7 mouse cellular contexts compared by ENCODE assay signal in the genomic region with DNA sequence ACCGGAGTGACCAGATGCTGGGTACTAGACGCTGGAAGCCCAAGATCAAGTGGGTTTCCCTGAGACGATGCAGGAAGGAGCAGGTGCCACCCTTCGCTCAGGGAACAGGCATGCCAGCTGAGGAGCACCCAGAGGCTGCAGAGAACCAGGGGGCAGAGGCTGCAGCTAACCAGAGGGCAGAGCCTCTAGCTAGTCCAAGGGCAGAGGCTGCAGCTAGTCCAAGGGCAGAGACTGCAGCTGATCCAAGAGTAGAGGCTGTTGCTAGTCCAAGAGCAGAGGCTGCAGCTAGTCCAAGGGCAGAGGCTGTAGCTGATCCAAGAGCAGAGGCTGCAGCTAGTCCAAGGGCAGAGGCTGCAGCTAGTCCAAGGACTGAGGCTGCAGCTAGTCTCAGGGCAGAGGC. TPM values are rescaled to one million over a fixed set of nuclear protein-coding genes. Genes with fewer than 3 reads are reported as not detected.
DNase-seq lines count a peak whose midpoint lies in the region; ATAC-seq and TF ChIP-seq lines count a peak whose summit lies in the region.

No protein-coding gene starts in this region.

- peaks cover 19% of the 10 kb centered on the region for H3K4me1 ChIP-seq in lung, postnatal 0 days (ENCODE audit: insufficient read depth, low read depth, low read length)
- H3K4me1 ChIP-seq in forebrain, postnatal 0 days (ENCODE audit: insufficient read depth) = peaks cover 9% of the 10 kb centered on the region; the same call in 1 of the 2 replicates
- peaks cover 67% of the 10 kb centered on the region for H3K4me1 ChIP-seq in limb, embryonic 15.5 days
- H3K4me1 ChIP-seq in stomach, embryonic 14.5 days (ENCODE audit: control insufficient read depth, insufficient read depth, low read length) = peaks cover 41% of the 10 kb centered on the region

- H3K36me3 ChIP-seq in lung, postnatal 0 days (ENCODE audit: insufficient read depth, low read length) = 0 out of 2 replicates have a peak, but pooled peaks cover 2% of the 10 kb centered on the region
- no peaks in the 10 kb centered on the region for H3K36me3 ChIP-seq in forebrain, postnatal 0 days (ENCODE audit: insufficient read depth)
- peaks cover 34% of the 10 kb centered on the region for H3K36me3 ChIP-seq in limb, embryonic 15.5 days
- H3K36me3 ChIP-seq in stomach, embryonic 14.5 days (ENCODE audit: control insufficient read depth, insufficient read depth, low read length) = peaks cover 27% of the 10 kb centered on the region; the same call in 1 of the 2 replicates

- DNase-seq in lung, postnatal 0 days (ENCODE audit: low spot score) = no peak
- DNase-seq in lung, postnatal 36 days = no peak
- DNase-seq in forebrain, postnatal 0 days = no peak
- no peak for DNase-seq in adrenal gland, postnatal 25 days

- no peak for ATAC-seq in lung, postnatal 0 days
- ATAC-seq in forebrain, postnatal 0 days = no peak
- ATAC-seq in limb, embryonic 15.5 days (ENCODE audit: insufficient number of reproducible peaks, low FRiP score, low TSS enrichment, low read depth) = no peak
- no peak for ATAC-seq in stomach, embryonic 14.5 days (ENCODE audit: insufficient number of reproducible peaks, insufficient read depth, low FRiP score, low read depth)
- no peak for ATAC-seq in megakaryocyte-erythroid progenitor cell, adult 5-6 weeks (replicated peaks; ENCODE audit: low FRiP score, low TSS enrichment, poor library complexity, severe bottlenecking)

- peak overlapping the region; percentile 51 for H3K4me3 ChIP-seq in lung, postnatal 0 days (ENCODE audit: low read depth, low read length)
- no peak overlapping the region for H3K4me3 ChIP-seq in forebrain, postnatal 0 days (ENCODE audit: low read depth, low read length)
- H3K4me3 ChIP-seq in limb, embryonic 15.5 days = peak overlapping the region; percentile 65
- peak overlapping the region; percentile 82 for H3K4me3 ChIP-seq in stomach, embryonic 14.5 days (ENCODE audit: low read depth, low read length)

- no peak overlapping the region for H3K27ac ChIP-seq in lung, postnatal 0 days (ENCODE audit: low read length)
- H3K27ac ChIP-seq in forebrain, postnatal 0 days (ENCODE audit: low read depth, low read length) = no peak overlapping the region
- H3K27ac ChIP-seq in limb, embryonic 15.5 days = 0 out of 2 replicates have a peak overlapping the region, but pooled peaks have one; percentile 17
- H3K27ac ChIP-seq in stomach, embryonic 14.5 days (ENCODE audit: low read length) = no peak overlapping the region

- H3K27me3 ChIP-seq in lung, postnatal 0 days (replicated peaks; ENCODE audit: insufficient read depth, low read length) = no peaks in the 10 kb centered on the region
- H3K27me3 ChIP-seq in forebrain, postnatal 0 days (ENCODE audit: insufficient read depth, low read length) = no peaks in the 10 kb centered on the region
- no peaks in the 10 kb centered on the region for H3K27me3 ChIP-seq in limb, embryonic 15.5 days
- no peaks in the 10 kb centered on the region for H3K27me3 ChIP-seq in stomach, embryonic 14.5 days (ENCODE audit: control insufficient read depth, insufficient read depth, low read length)

- TF ChIP-seq EP300 in lung, postnatal 0 days (IDR thresholded peaks at IDR 0.05) = no peak

- H3K9me3 ChIP-seq in lung, postnatal 0 days (ENCODE audit: low read length) = no peaks in the 10 kb centered on the region
- no peaks in the 10 kb centered on the region for H3K9me3 ChIP-seq in forebrain, postnatal 0 days (ENCODE audit: low read length)
- H3K9me3 ChIP-seq in limb, embryonic 15.5 days = no peaks in the 10 kb centered on the region
- no peaks in the 10 kb centered on the region for H3K9me3 ChIP-seq in stomach, embryonic 14.5 days (ENCODE audit: control insufficient read depth, low read depth, low read length)

- 61% methylated on average over 4 of the region's 4 CpGs for WGBS in lung, postnatal 0 days
- 76% methylated on average over 4 of the region's 4 CpGs for WGBS in forebrain, postnatal 0 days
- 76% methylated on average over 4 of the region's 4 CpGs for WGBS in limb, embryonic 15.5 days
- 74% methylated on average over 4 of the region's 4 CpGs for WGBS in stomach, embryonic 14.5 days

- no peak overlapping the region for H3K9ac ChIP-seq in lung, postnatal 0 days (replicated peaks; ENCODE audit: low read depth)
- H3K9ac ChIP-seq in forebrain, postnatal 0 days = no peak overlapping the region
- peak overlapping the region; percentile 69; the same call in 1 of the 2 replicates for H3K9ac ChIP-seq in limb, embryonic 15.5 days
- H3K9ac ChIP-seq in stomach, embryonic 14.5 days (replicated peaks; ENCODE audit: low read depth, low read length) = peak overlapping the region; percentile 80; the same call in 1 of the 2 replicates

- no peak for TF ChIP-seq CTCF in lung, postnatal 0 days (IDR thresholded peaks at IDR 0.05)
- TF ChIP-seq CTCF in forebrain, postnatal 0 days (IDR thresholded peaks at IDR 0.05; ENCODE audit: low read depth) = no peak

- peak overlapping the region; percentile 78 for H3K4me2 ChIP-seq in lung, postnatal 0 days (replicated peaks; ENCODE audit: low read depth, low read length)
- peak overlapping the region; percentile 44; the same call in 1 of the 2 replicates for H3K4me2 ChIP-seq in forebrain, postnatal 0 days (ENCODE audit: low read depth)
- peak overlapping the region; percentile 72 for H3K4me2 ChIP-seq in limb, embryonic 15.5 days
- peak overlapping the region; percentile 73 for H3K4me2 ChIP-seq in stomach, embryonic 14.5 days (replicated peaks; ENCODE audit: low read depth, low read length)

RNA-seq across cellular contexts. Expression of a gene that starts 2.8 kb away (rescaled TPM):
- polyA plus RNA-seq in lung, postnatal 0 days (2015; fragmentation: Nextera tagmentation; extraction: Ambion mirVana) = 7.8 and 8.0 TPM in 2 replicates
- 4.0 and 5.2 TPM in 2 replicates for total RNA-seq in forebrain, postnatal 0 days (2014; rRNA removed)
- 1.5 and 2.0 TPM in 2 replicates for polyA plus RNA-seq in forebrain, postnatal 0 days (2015; fragmentation: Nextera tagmentation; extraction: Ambion mirVana)
- polyA plus RNA-seq in limb, embryonic 15.5 days (2015; fragmentation: Nextera tagmentation; extraction: Ambion mirVana) = 19.1 and 40.8 TPM in 2 replicates
- 18.7 and 22.3 TPM in 2 replicates for polyA plus RNA-seq in stomach, embryonic 14.5 days (2014; fragmentation: Nextera tagmentation; extraction: Ambion mirVana)
- 19.7 and 26.0 TPM in 2 replicates for total RNA-seq in adrenal gland, postnatal 25 days (2021)
- 0.79 and 2.7 TPM in 2 replicates for total RNA-seq in megakaryocyte-erythroid progenitor cell, adult 5-6 weeks (2014; fragmentation: Nextera tagmentation)
- 1.1 and 5.3 TPM in 2 replicates for total RNA-seq in megakaryocyte-erythroid progenitor cell, adult 5-6 weeks (2017)

RNA-seq across cellular contexts. Expression of a gene that starts 12.5 kb away (rescaled TPM):
- polyA plus RNA-seq in lung, postnatal 0 days (2015; fragmentation: Nextera tagmentation; extraction: Ambion mirVana) = 0.02 and 0.04 TPM in 2 replicates
- total RNA-seq in forebrain, postnatal 0 days (2014; rRNA removed) = 34.9 and 40.0 TPM in 2 replicates
- 4.0 and 5.9 TPM in 2 replicates for polyA plus RNA-seq in forebrain, postnatal 0 days (2015; fragmentation: Nextera tagmentation; extraction: Ambion mirVana)
- 0.14 and 0.20 TPM in 2 replicates for polyA plus RNA-seq in limb, embryonic 15.5 days (2015; fragmentation: Nextera tagmentation; extraction: Ambion mirVana)
- polyA plus RNA-seq in stomach, embryonic 14.5 days (2014; fragmentation: Nextera tagmentation; extraction: Ambion mirVana) = 0.55 and 0.59 TPM in 2 replicates
- 1.1 and 2.1 TPM in 2 replicates for total RNA-seq in adrenal gland, postnatal 25 days (2021)
- 0.28 and 0.35 TPM in 2 replicates for total RNA-seq in megakaryocyte-erythroid progenitor cell, adult 5-6 weeks (2014; fragmentation: Nextera tagmentation)
- not detected in 2 replicates for total RNA-seq in megakaryocyte-erythroid progenitor cell, adult 5-6 weeks (2017)

RNA-seq across cellular contexts. Expression of a gene that starts 32.4 kb away (rescaled TPM):
- polyA plus RNA-seq in lung, postnatal 0 days (2015; fragmentation: Nextera tagmentation; extraction: Ambion mirVana) = 65.1 and 71.8 TPM in 2 replicates
- total RNA-seq in forebrain, postnatal 0 days (2014; rRNA removed) = 56.6 and 65.7 TPM in 2 replicates
- polyA plus RNA-seq in forebrain, postnatal 0 days (2015; fragmentation: Nextera tagmentation; extraction: Ambion mirVana) = 129 and 137 TPM in 2 replicates
- 101 and 115 TPM in 2 replicates for polyA plus RNA-seq in limb, embryonic 15.5 days (2015; fragmentation: Nextera tagmentation; extraction: Ambion mirVana)
- 93.6 and 94.4 TPM in 2 replicates for polyA plus RNA-seq in stomach, embryonic 14.5 days (2014; fragmentation: Nextera tagmentation; extraction: Ambion mirVana)
- 93.6 and 103 TPM in 2 replicates for total RNA-seq in adrenal gland, postnatal 25 days (2021)
- total RNA-seq in megakaryocyte-erythroid progenitor cell, adult 5-6 weeks (2014; fragmentation: Nextera tagmentation) = 148 and 150 TPM in 2 replicates
- total RNA-seq in megakaryocyte-erythroid progenitor cell, adult 5-6 weeks (2017) = 58.8 and 82.4 TPM in 2 replicates

RNA-seq across cellular contexts. Expression of a gene that starts 35.9 kb away (rescaled TPM):
- 0.04 TPM in 1 of 2 replicates, not detected in the other for polyA plus RNA-seq in lung, postnatal 0 days (2015; fragmentation: Nextera tagmentation; extraction: Ambion mirVana)
- 53.4 and 64.8 TPM in 2 replicates for total RNA-seq in forebrain, postnatal 0 days (2014; rRNA removed)
- polyA plus RNA-seq in forebrain, postnatal 0 days (2015; fragmentation: Nextera tagmentation; extraction: Ambion mirVana) = 51.1 and 61.5 TPM in 2 replicates
- 0.33 and 0.50 TPM in 2 replicates for polyA plus RNA-seq in limb, embryonic 15.5 days (2015; fragmentation: Nextera tagmentation; extraction: Ambion mirVana)
- 4.2 TPM in 2 replicates for polyA plus RNA-seq in stomach, embryonic 14.5 days (2014; fragmentation: Nextera tagmentation; extraction: Ambion mirVana)
- total RNA-seq in adrenal gland, postnatal 25 days (2021) = 4.3 and 5.4 TPM in 2 replicates
- not detected in 2 replicates for total RNA-seq in megakaryocyte-erythroid progenitor cell, adult 5-6 weeks (2014; fragmentation: Nextera tagmentation)
- not detected in 2 replicates for total RNA-seq in megakaryocyte-erythroid progenitor cell, adult 5-6 weeks (2017)

RNA-seq across cellular contexts. Expression of a gene that starts 50.9 kb away (rescaled TPM):
- 1.9 and 2.0 TPM in 2 replicates for polyA plus RNA-seq in lung, postnatal 0 days (2015; fragmentation: Nextera tagmentation; extraction: Ambion mirVana)
- 98.9 and 133 TPM in 2 replicates for total RNA-seq in forebrain, postnatal 0 days (2014; rRNA removed)
- polyA plus RNA-seq in forebrain, postnatal 0 days (2015; fragmentation: Nextera tagmentation; extraction: Ambion mirVana) = 87.5 and 134 TPM in 2 replicates
- 20.2 and 31.1 TPM in 2 replicates for polyA plus RNA-seq in limb, embryonic 15.5 days (2015; fragmentation: Nextera tagmentation; extraction: Ambion mirVana)
- polyA plus RNA-seq in stomach, embryonic 14.5 days (2014; fragmentation: Nextera tagmentation; extraction: Ambion mirVana) = 8.6 and 8.8 TPM in 2 replicates
- 26.9 and 36.1 TPM in 2 replicates for total RNA-seq in adrenal gland, postnatal 25 days (2021)
- total RNA-seq in megakaryocyte-erythroid progenitor cell, adult 5-6 weeks (2014; fragmentation: Nextera tagmentation) = not detected in 2 replicates
- not detected in 2 replicates for total RNA-seq in megakaryocyte-erythroid progenitor cell, adult 5-6 weeks (2017)

Comparison
In these comparisons a context has a peak if more than half of its experiments do, and no peak if none do; other contexts are left out.
1. H3K9ac ChIP-seq: peak in limb, embryonic 15.5 days (single experiment) and stomach, embryonic 14.5 days (single experiment); none in lung, postnatal 0 days (single experiment) and forebrain, postnatal 0 days (single experiment).
2. Peak in every context shown above with its lines, with median percentiles within 50 percentile points of each other: H3K4me2 ChIP-seq.